Mouse (Mus musculus) gonadal fat pad, adult 2 months (tissue): ENCODE data around the gene Acaca. TPM values are rescaled to one million over a fixed set of nuclear protein-coding genes. Genes with fewer than 3 reads are reported as not detected.
"Not testable (repeated sequence)": the region's sequence is repeated elsewhere in the genome, so short reads cannot be mapped to it uniquely, and the experiment has no call there.

Experiments
- DNase-seq: peaks from one replicate; pipeline ENCODE4 v3.0.0-alpha.2; 2012; ENCODE audit warnings: low read depth
- polyA plus RNA-seq: library from polyadenylated mRNA; depleted of rRNA; stranded (reverse); fragments of >200 nt; gene quantifications from 2 replicates; pipeline ENCODE4 v1.2.3, GENCODE M21; 2012

Gene Acaca
- polyA plus RNA-seq, 1 experiment, result 121 TPM

DNA sequence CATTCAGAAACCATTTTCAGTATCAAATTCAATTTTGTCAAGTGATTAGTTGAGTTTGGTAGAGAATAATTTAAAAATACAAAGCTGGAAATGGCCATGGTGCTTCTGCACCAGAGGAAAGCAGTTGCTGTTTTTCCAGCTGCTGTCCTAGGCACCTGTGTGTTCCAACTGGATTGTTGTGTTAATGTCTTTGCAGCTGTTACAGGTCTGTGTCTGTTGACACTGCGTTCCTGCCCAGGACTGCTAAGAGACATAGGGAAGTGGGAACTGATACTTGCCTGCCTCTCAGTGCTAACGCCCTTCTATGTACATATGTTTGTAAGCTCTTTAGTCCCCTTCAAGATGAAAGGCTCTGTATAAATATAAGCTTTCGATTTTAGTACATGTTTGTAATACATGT lies 203.4 kb downstream of the Acaca start:
- no peak for DNase-seq

GRCm38 (mm10) chr11:84338273-84338672 lies 208.8 kb downstream of the Acaca start:
- DNase-seq, result not testable (repeated sequence)

DNA sequence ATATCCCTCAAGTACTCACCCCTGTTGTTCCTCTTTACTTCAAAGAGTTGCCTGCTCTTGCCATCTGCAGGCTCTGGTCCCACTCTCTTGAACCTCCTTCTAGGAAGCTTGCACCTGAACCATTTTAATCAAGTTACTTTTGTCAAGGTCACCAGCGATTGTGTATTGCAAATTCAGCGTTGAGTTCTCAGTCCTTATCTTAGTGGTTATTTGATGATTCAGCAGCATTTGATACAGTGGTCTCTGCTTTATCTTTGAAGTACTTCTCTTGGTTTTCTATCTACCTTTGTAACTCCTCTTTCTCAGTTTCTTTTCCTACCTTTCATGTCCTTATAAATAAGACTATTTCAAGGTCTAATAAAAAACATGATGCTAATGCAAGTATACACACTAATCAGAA lies 211.2 kb downstream of the Acaca start:
- DNase-seq, result no peak

DNA sequence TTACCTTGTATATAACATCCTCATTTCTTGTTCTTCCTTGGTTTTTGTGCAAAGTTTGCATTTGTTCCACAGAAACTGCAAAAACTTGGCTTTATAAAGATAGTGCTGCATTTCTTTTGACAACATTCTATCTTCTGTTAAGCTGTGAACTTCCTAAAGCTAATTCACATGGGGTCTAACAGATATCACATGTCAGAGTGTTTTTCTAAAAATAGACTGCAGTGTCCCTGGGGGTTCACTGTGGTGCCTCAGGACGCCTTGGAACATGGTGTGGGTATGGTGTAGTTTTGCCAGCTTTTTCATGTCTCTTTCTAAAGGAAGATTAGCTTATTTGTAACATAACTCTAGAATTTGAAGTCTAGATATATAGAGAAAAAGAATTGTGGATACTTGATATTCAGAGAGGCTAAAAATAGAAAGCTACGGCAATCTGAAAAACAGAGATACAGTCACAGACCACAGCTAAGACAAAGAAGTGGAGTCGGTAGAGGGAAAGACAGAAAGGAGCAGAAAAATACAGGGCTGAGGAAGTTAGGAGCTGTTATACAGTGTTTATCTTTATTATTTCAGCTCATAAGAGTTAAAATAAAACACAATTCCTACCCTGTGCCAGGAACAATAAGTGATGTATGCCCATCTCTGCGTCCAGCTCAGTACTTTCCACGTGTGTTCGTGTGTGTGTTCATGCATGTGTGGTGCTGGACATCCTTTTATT lies 215.2 kb downstream of the Acaca start:
- DNase-seq, result no peak

DNA sequence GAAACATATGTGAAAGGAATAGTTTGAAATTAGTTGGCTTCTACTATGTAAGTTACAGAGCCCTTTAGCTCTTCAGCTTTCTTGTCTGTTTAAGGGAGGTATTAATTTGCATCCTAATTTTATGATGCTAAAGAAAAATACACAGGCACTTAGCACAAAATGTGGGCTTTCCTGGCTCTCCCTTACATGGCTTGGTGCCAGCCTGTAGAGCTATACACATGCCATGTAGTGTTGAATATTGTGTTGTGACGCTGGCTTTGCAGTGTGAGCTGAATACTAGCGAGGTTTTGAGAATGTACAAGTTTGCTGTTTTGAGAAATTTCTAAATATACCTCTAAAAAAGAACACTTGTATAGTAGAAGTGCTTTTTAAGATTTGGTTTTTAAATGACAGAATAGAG lies 218.3 kb downstream of the Acaca start:
- DNase-seq, result no peak

DNA sequence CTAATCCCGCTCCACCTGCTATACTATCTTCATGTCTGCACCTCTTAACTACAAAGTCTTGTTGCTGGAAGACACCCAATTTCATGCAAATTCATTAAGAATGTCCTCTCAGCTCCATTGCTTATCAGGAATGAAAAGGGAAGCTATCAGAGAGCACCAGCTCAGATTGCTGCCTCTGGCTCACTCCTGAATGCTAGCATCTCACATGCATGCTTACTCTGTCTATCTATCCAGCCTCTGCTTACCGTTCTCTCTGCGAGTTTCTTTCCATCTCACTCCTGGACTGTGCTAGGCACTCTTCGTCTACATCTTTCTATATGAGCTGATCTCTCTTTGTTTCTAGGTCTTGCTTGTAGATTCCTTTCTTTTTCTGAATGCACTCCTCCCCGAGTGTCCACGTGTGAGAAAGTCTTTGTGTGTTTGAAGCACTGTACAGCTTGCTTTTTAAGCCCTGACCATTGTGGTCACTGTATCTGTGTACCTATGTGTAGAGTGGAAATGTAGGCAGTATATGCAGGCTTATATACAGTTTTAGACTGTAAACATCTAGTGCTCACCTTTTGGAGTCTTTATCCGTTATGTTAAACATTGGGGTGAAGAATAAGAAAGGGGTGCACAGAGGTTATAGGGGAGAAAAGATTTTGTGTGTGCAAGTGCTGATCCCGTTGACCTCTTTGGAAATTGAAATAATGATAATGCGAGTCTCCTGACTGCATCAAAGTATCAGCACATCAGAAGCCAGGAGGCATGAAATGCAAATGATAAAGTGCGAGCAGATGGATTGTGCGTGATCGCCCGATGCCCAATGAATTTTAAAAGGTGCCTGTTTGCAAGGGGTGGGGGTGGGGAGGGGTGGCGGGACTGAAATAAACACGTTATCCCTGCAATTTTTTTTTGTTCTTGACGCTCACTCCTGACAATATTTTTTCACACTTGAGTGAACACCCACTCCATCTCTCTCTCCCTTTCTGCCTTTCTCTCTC lies 219.7 kb downstream of the Acaca start:
- no peak for DNase-seq

DNA sequence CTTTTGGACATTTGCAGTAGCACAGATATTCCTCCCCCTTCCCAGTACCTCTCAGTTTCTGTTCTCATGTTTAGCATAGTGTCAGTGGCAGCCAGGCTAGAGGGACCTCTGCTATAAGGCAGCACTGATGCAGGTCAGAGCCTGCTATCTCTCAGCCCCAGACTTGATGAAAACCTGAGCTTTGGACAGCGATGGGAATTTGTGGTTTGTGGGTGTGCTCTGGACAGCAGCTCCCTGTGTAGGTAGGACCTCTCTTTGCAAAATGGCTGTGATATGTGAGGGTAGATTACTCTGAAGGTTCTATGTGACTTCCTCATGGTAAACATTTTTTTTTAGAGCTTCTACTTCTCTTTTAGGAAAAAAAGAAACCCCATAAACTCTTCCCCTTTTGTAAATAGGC lies 221.7 kb downstream of the Acaca start:
- DNase-seq, result no peak

- DNase-seq, result no peak
Observed at GRCm38 (mm10) chr11:84353058-84353726, 223.7 kb downstream of the Acaca start.

GRCm38 (mm10) chr11:84357304-84357703 lies 227.8 kb downstream of the Acaca start:
- DNase-seq, result no peak

DNA sequence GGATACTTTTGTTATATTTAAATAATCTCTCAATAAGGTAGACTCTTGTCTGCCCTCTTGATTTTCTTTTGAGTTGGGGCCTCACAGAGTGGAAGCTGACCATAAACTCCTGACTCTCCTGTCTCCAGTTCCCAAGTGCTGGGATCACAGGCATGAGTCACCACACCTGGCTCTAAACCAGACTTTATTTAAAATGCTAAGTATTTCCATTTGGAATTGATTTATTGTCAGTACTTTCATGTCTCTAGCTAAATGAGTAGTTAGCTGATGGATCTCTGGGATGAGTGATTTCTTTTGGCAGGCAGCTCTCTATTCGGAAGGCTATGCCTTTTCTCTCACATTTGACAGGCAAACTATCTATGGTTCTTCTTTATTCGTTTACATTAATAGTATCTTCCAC lies 228.3 kb downstream of the Acaca start:
- DNase-seq, result no peak

GRCm38 (mm10) chr11:84361551-84361950 lies 232.1 kb downstream of the Acaca start:
- no peak for DNase-seq

DNA sequence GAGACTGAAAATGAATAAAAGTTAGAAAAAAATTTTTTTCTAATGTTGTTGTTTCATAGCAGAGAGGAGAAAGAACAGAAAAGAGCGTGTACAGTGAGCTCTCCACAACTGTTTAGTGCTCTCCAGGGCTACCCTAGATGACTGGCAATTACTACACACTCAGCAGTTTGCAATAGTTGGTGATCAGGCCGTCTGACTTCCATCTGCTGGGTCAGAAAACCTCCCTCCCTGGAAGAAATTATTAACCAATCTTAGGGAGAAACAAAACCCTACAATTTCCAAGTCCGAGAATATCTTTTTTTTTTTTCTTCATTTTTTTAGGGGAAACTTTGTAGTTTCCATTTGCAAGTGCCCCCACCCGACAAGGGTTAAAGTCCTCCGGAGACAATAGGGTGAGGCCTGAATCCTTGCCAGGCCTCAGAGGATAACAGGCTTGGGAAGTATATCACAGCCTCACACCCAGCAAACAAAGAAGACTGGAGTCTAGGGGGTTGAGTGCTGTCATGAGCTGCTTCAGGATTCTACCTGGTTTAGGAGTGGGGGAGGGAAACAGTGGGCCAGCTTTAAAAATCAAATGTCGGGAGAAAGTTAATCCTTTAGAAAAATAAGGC lies 233.3 kb downstream of the Acaca start:
- no peak for DNase-seq

GRCm38 (mm10) chr11:84365313-84365712 lies 235.8 kb downstream of the Acaca start:
- no peak for DNase-seq

- no peak for DNase-seq
Observed at GRCm38 (mm10) chr11:84368902-84369301, 239.4 kb downstream of the Acaca start.

- DNase-seq, result no peak
Observed at GRCm38 (mm10) chr11:84373122-84373521, 243.7 kb downstream of the Acaca start.

DNA sequence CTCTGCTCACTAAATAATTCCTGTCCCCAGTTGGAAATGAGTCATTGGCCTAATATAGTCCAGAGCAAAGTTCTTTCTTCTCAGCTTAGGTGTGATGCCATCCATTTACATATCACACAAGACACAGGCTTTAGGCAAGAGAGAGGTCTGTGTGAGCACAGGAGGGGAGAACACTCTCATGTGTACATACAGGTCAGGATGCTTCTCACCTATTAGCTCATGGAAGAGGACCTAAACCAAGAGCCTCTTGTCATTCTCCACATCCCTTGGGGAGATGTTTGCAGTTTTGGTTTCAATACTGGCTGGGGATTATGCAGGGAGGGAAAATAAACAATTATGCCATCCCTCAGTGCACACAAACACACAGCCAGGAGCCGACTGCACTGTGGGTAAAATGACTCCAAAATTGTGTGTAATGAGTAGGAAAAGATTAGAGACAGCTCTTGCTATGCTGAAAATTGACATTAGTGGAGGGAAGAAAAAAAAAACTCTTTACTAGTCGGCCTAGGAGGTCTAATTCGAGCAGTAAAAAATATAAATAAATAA lies 246.6 kb downstream of the Acaca start:
- no peak for DNase-seq

DNA sequence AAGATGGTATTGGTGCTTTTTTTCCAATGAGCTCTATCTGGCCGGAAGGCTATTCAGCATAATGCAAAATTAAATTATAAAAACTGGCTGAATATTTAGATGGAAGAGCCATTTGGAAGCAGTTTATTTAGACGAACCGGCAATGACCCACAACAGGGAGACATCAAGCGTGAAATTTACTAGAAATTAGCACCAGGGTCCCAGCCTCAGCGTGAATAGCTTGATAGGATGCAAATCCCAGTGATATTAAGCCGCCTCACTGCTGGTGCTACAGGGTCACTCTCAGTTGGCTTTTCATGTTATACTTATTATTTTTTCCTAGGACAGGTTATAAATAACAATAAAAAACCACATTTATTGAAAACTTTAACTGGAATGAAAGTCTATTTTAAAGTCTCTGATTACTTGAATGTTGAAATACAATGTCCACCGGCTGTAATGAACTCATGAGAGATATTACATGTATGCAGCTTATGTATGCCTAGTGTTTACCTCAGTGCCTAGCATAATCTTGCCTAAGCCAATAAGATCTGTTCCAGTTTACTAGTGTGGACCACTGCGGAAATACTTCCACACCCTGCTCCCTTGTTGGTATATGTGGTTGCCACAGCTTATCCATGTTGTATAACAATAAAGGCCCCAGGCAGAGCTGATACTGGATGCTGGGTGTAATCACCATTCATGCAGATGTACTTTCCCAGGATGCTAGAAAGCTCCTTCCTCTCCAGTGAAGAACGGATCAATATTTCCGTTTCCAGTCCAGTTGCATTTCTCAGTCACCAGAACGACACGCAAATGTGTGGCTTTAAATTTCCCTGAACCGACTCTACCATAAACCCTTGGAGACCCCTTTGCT lies 247.3 kb downstream of the Acaca start:
- no peak for DNase-seq

DNA sequence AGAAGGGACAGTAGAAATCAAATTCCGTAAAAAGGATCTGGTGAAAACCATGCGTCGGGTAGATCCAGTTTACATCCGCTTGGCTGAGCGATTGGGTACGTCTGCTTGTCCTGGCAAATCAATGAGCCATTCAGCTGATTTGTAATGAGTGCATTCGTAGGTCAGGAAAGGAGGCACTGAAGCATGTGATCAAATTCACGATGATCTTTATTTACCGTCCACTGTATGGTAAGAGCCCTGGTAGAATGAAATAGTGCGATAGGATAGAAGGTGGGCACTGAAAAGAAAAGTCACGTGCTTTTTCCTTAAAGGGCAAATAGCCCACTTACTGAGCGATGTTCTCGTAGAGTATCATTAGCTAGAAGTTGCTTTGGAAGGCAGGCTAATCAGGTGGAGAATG lies 253.0 kb downstream of the Acaca start:
- DNase-seq, result no peak

DNA sequence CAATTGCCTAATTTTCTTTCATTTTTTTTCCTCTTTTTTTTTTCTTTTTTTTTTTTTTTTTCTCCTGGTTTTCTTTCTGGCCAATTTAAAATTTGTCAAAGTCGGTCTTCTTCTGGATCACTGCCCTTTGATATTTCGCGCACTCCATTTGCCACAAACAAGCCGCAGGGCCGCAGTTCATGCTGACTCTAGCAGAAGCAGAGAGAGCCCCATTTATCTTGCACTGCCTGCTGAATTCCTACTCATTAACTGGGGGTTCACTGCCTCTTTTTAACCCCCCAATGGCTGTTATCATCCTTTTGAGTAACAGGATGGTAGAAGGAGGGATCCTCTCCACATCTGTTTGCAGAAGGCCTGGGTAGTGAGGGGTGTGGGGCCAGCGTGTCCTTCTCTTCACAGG lies 254.4 kb downstream of the Acaca start:
- no peak for DNase-seq

DNA sequence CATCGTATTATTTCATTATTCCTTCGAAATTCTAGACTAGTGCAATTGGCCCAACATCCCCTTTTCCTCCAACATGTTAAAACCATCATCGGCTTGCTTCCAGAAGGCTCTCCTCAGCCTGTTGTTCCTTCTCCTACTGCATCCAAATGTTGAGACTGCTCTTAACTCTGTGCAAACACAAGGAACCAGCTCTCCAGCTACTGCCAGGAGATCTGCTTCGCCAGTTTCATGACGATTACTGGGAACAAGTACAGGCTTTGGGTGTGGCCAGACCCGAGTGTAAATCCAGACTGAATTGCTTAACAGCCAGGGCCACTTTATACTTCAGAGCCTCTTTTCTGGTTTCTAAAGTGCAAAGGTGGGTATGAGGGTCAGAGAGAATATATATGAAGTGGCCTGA lies 259.9 kb downstream of the Acaca start:
- no peak for DNase-seq

DNA sequence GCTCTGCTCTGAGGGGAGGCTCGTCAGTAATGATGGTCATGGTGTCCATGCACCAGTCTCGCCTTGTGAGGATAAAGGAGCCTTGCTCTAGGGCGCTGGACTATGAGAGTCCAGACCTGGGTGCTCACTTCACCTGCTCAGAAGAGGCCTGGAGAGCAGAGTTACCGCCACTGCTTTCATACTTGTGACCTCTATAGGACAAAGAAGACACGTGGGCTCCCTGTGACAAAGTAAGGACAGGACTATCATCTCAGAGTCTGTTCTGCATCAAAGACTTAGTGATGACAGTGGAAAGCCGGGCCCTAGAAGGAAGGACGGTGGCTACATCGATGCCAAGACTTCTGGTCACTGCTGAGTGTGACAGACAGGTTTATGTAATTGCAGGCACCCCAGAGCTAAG lies 261.7 kb downstream of the Acaca start:
- no peak for DNase-seq
